Mouse (Mus musculus) heart, embryonic 16.5 days (tissue): ENCODE measurements at regions not wholly inside any gene's neighbourhood (a gene's known extent, or its start where the extent isn't known, plus 50 kb on each side); places are given as distances from the start of the nearest gene placed in this dataset.
A peak's percentile ranks its signal among the peaks of the same experiment; 100 is the strongest.

Experiments
- ATAC-seq: fragments of 200-750 bp; cut with Nextera tagmentation; replicated peaks from 2 replicates; pipeline ENCODE4 v1.8.0; 2017; ENCODE audit warnings: moderate number of reproducible peaks; ENCODE audit not compliant: insufficient read depth, low FRiP score; ENCODE audit errors: extremely low read depth
- H3K27ac ChIP-seq: fragments of 300-500 bp; sonication (generic); 2 replicates; pipeline ENCODE4 v1.5.1; 2014; ENCODE audit warnings: mild to moderate bottlenecking, low read length, control low read depth, moderate library complexity
- H3K27me3 ChIP-seq: fragments of 300-500 bp; sonication (generic); 2 replicates; pipeline ENCODE4 v1.6.1; 2014; ENCODE audit warnings: low read length, mixed read lengths; ENCODE audit not compliant: control insufficient read depth, insufficient read depth
- H3K36me3 ChIP-seq: fragments of 300-500 bp; sonication (generic); 2 replicates; pipeline ENCODE4 v1.6.1; 2014; ENCODE audit not compliant: control insufficient read depth, insufficient read depth
- H3K4me1 ChIP-seq: fragments of 300-500 bp; sonication (generic); 2 replicates; pipeline ENCODE4 v1.6.1; 2014; ENCODE audit warnings: low read length, mixed read lengths; ENCODE audit not compliant: control insufficient read depth, insufficient read depth
- H3K4me2 ChIP-seq: fragments of 300-500 bp; sonication (generic); 2 replicates; pipeline ENCODE4 v1.6.1; 2014; ENCODE audit warnings: low read depth, mild to moderate bottlenecking, control low read depth, low read length
- H3K4me3 ChIP-seq: fragments of 300-500 bp; sonication (generic); 2 replicates; pipeline ENCODE4 v1.5.1; 2014; ENCODE audit warnings: mild to moderate bottlenecking, control low read depth, low read length
- H3K9ac ChIP-seq: fragments of 300-500 bp; sonication (generic); 2 replicates; pipeline ENCODE4 v1.6.1; 2014; ENCODE audit warnings: low read length, control low read depth
- H3K9me3 ChIP-seq: fragments of 300-500 bp; sonication (generic); replicated peaks from 2 replicates; pipeline ENCODE4 v1.6.1; 2016; ENCODE audit warnings: low read length; ENCODE audit not compliant: control insufficient read depth
- WGBS: fragments of 180-500 bp; shearing (Covaris S2); extraction: QIAGEN DNeasy Blood & Tissue Kit; methylation state at CpG from one replicate; pipeline ENCODE4 v1.1.7; 2014; 5-methylcytosine and 5-hydroxymethylcytosine counted together

- Histone ChIP-seq H3K4me2 (no peak overlapping the region), H3K36me3 (no peaks in the 10 kb centered on the region), H3K4me1 (no peaks in the 10 kb centered on the region), H3K4me3 (no peak overlapping the region), H3K27me3 (peaks cover 14% of the 10 kb centered on the region; the same call in 1 of the 2 replicates), H3K9me3 (no peaks in the 10 kb centered on the region), H3K9ac (no peak overlapping the region), H3K27ac (no peak overlapping the region)
- ATAC-seq, result no peak
- WGBS, result 93% methylated on average over 7 of the region's 7 CpGs
These were observed 270.4 kb upstream of the Zfp703 start for GRCm38 (mm10) chr8:26706768-26707156.

DNA sequence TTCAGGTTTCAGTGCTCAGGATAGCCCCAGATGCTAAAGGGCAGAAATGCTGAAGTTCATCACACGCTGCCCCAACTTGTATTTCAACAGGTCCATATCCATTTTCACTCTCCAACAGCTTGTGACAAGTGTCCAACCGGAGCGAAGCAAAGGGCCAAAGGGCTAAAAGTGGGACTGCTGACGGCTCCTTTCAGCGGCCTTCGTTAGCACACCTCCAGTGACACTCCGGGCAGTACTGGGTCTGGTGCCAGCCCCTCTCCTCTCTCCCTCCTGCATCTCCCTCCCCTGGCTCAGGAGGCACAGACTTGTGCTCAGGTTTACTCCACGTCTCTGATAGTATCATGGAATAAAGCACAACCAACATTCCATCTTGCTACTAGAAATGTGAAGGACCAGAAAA is 263.3 kb upstream of the Zfp703 start:
- Histone ChIP-seq H3K4me3 (no peak overlapping the region), H3K27me3 (peaks cover 11% of the 10 kb centered on the region; the same call in 1 of the 2 replicates), H3K4me1 (peaks cover 3% of the 10 kb centered on the region; the same call in 1 of the 2 replicates), H3K36me3 (no peaks in the 10 kb centered on the region), H3K9me3 (0 out of 2 replicates have a peak, but pooled peaks cover 4% of the 10 kb centered on the region), H3K27ac (no peak overlapping the region), H3K9ac (no peak overlapping the region), H3K4me2 (no peak overlapping the region)
- 47% methylated on average over 8 of the region's 8 CpGs for WGBS
- peak; percentile 85 for ATAC-seq

DNA sequence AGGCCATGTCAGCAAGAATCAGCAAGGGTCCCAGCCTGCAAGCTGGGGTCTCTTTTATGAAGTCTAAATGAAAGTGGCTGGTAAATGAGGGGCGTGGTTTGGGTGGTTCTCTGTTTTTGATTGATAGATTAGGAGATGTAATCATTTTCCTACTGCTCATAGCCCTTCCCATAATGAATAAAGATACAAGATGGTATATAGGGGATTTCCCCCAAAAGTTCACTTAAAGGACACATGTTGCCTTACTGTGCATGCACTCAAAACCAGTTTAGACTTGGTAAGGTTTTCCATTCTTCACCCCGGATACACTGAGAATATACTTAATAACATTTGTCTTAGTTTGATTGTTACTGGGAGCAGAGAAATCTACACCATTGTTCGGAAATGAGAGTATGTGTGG is 262.4 kb upstream of the Zfp703 start:
- ATAC-seq, result no peak
- Histone ChIP-seq H3K9ac (no peak overlapping the region), H3K4me2 (no peak overlapping the region), H3K36me3 (no peaks in the 10 kb centered on the region), H3K27me3 (peaks cover 8% of the 10 kb centered on the region; the same call in 1 of the 2 replicates), H3K27ac (no peak overlapping the region), H3K4me1 (peaks cover 3% of the 10 kb centered on the region; the same call in 1 of the 2 replicates), H3K9me3 (0 out of 2 replicates have a peak, but pooled peaks cover 4% of the 10 kb centered on the region), H3K4me3 (no peak overlapping the region)
- WGBS, result 86% methylated on average over 3 of the region's 3 CpGs

DNA sequence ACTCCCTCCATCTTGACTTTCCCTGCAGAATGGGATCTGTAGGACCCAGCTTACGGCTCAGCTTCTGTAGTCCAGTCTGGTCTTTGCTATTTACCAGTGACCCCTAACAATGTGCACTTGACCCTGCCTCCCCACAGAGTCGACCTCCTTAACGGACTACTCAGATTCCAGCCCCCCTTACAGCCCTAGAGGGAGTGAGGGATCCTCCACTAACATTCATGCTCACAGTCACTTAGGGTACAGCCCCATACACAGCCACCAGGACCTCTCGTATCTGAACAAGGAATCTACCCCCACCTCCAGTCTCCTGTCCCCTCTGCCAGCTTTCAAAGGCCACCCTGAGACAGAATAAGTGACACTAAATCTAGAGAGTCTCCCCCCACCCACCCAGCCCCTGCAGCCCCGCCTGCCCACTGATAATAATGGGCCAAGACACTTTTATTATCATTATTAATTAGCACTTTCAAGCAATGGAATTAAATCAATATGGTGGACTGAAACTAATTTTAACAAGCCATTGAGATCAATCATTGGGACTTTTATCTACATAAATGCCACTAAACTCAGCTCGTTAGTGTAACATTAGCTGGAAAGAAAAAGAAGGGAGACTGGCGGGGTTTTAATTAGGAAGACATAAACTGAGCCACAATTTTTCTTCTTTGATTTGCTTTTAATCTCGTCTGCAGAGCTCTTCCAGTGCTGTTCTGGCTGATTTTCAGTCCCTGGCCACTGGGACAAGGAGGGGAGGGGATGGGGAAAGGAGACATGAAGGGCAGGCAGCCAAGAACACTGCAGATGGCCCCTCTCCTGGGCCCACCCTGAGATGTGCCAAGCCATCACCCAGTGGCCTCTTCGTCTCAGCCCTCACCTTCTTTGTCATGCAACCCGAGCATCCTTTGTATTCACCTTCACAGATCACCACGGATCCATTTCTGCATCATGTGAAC is 258.4 kb upstream of the Zfp703 start:
- no peak overlapping the region for H3K9ac ChIP-seq
- no peaks in the 10 kb centered on the region for H3K27me3 ChIP-seq
- no peak overlapping the region for H3K4me2 ChIP-seq
- H3K9me3 ChIP-seq, result no peaks in the 10 kb centered on the region
- peaks cover 3% of the 10 kb centered on the region; the same call in 1 of the 2 replicates for H3K4me1 ChIP-seq
- H3K27ac ChIP-seq, result no peak overlapping the region
- 69% methylated on average over 11 of the region's 11 CpGs for WGBS
- no peaks in the 10 kb centered on the region for H3K36me3 ChIP-seq
- ATAC-seq, result no peak
- H3K4me3 ChIP-seq, result no peak overlapping the region

DNA sequence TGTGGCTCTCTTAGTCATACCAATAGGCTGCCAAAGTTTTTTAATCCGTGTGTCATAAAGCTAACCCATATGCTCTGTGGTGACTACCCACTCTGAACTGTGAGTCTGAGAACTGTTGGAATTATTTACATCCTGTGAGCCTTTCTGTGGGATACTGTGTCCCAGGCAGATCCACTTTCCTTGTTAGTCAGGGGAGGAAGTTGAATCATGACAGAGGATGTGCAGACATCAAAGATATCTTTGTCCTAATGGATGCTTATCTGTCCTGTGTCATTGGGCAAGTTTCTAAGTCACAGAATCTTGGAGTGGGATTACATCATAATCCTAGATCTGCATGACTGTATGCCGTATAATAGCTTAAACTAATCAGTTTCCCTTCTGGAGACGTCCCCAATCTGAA is 254.4 kb upstream of the Zfp703 start:
- ATAC-seq, result no peak
- Histone ChIP-seq H3K4me1 (no peaks in the 10 kb centered on the region), H3K27ac (no peak overlapping the region), H3K9me3 (no peaks in the 10 kb centered on the region), H3K4me2 (no peak overlapping the region), H3K4me3 (no peak overlapping the region), H3K27me3 (no peaks in the 10 kb centered on the region), H3K36me3 (no peaks in the 10 kb centered on the region), H3K9ac (no peak overlapping the region)
- WGBS, result 47% methylated on average over 3 of the region's 3 CpGs

DNA sequence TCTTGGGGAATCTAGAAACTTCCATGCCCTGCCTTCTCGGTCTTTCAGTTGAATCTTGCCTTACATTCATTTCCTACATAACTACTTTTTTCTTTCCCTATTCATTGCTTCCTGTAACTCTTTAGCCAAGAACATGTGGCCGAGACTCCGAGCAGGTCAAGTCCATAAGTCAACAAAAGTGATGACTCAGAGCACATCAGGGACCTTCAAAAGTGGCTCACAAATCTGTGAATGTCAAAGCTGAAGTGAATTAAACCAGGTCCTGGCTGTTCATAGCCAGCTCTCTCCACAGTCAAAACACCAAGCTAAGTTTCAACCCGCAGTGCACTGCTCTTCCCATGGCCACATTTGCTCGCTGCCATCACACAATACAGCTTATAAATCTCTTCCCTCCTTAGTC is 252.5 kb upstream of the Zfp703 start:
- WGBS, result 70% methylated on average over 5 of the region's 5 CpGs
- Histone ChIP-seq H3K27me3 (no peaks in the 10 kb centered on the region), H3K4me1 (no peaks in the 10 kb centered on the region), H3K36me3 (no peaks in the 10 kb centered on the region), H3K9me3 (no peaks in the 10 kb centered on the region), H3K4me2 (no peak overlapping the region), H3K27ac (no peak overlapping the region), H3K4me3 (no peak overlapping the region), H3K9ac (no peak overlapping the region)
- no peak for ATAC-seq

DNA sequence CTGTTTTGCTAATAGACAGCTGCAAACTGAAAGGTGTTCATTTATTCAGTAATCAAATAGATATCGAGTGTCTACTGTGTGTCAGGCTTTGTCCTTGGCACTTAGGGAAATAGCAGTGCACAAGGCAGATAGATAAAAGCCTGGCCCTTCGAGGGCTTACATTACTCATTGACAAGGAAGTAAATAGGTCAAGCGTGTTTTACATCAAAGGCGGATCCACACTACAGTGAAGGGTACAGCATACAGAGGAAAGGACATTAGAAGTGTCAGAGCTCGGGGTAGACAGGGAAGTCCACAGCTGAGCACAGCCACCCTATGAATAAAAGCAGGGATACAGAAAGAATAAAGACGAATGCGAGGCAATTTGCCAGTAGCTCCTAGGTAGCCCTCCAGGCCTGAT is 251.6 kb upstream of the Zfp703 start:
- H3K9me3 ChIP-seq, result no peaks in the 10 kb centered on the region
- WGBS, result 51% methylated on average over 7 of the region's 7 CpGs
- no peak overlapping the region for H3K9ac ChIP-seq
- no peaks in the 10 kb centered on the region for H3K27me3 ChIP-seq
- no peak overlapping the region for H3K4me2 ChIP-seq
- no peaks in the 10 kb centered on the region for H3K36me3 ChIP-seq
- H3K4me1 ChIP-seq, result no peaks in the 10 kb centered on the region
- ATAC-seq, result no peak
- H3K27ac ChIP-seq, result no peak overlapping the region
- no peak overlapping the region for H3K4me3 ChIP-seq

GRCm38 (mm10) chr8:26729351-26729750 is 247.8 kb upstream of the Zfp703 start:
- no peak for ATAC-seq
- no peak overlapping the region for H3K4me3 ChIP-seq
- 68% methylated on average over 5 of the region's 5 CpGs for WGBS

DNA sequence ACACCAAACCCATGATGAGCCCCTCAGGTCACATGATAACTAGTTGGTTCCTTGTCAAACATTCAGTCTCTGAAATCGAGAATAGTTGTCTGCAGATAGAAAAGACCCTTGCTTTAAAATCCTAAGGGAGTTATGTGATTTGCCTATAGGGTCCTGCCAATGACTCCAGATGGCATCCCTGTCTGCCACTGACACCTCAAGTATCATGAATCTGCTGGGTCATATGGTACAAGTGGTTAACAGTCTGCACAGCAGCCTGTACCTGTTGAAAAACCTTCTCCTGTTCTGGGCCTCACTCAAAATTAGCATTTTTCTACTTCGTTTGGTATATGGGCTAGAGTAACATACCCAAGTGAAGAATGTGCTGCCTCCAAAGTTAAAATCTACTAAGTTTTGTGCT is 246.0 kb upstream of the Zfp703 start:
- Histone ChIP-seq H3K9me3 (no peaks in the 10 kb centered on the region), H3K27ac (no peak overlapping the region), H3K4me3 (no peak overlapping the region), H3K27me3 (no peaks in the 10 kb centered on the region), H3K4me1 (no peaks in the 10 kb centered on the region), H3K36me3 (no peaks in the 10 kb centered on the region), H3K4me2 (no peak overlapping the region), H3K9ac (no peak overlapping the region)
- ATAC-seq, result no peak
- 71% methylated on average over 2 of the region's 2 CpGs for WGBS

More at GRCm38 (mm10) chr8:26729351-26729750, 247.8 kb upstream of the Zfp703 start:
- Histone ChIP-seq H3K27ac (no peak overlapping the region), H3K4me2 (no peak overlapping the region), H3K27me3 (no peaks in the 10 kb centered on the region), H3K9me3 (no peaks in the 10 kb centered on the region), H3K4me1 (no peaks in the 10 kb centered on the region), H3K36me3 (no peaks in the 10 kb centered on the region), H3K9ac (no peak overlapping the region)
